Comparison of ENCODE assay signal across 10 mouse cellular contexts in the genomic region with DNA sequence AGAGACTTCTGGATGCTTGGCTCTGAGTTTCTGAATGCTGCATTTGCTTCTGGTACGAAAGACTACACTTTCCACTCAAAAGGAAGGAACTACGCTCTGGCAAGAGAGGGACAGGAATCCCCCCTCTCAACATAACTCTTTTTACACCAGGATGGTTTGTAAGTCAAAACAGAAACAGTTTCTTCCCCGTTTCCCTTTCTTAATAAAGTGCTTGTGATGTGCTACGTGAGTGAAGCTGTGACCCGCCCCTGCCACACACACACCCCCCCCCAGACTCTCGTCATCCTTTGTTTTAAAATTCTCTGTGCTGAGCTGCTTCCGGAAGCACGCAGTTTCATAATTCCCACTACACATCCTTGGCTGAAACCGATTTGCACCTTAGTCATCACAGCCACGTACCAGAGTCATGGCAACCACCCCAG. TPM values are rescaled to one million over a fixed set of nuclear protein-coding genes. Genes with fewer than 3 reads are reported as not detected.
DNase-seq lines count a peak whose midpoint lies in the region; ATAC-seq and TF ChIP-seq lines count a peak whose summit lies in the region.
"Had no signal": no experiment of that assay in that cellular context is flagged by ENCODE, and none has a peak within 500 bp of the region (broad histone marks: within the 10 kb centered on the region; RNA-seq: fewer than 3 reads in every experiment).

No protein-coding gene starts in this region.

- WGBS in heart, embryonic 10.5 days, result 80% methylated on average over 10 of the region's 10 CpGs
- WGBS in limb, embryonic 13.5 days, result 59% methylated on average over 10 of the region's 10 CpGs
- 68% methylated on average over 10 of the region's 10 CpGs for WGBS in liver, embryonic 12.5 days (ENCODE audit: insufficient replicate concordance)
- WGBS in liver, postnatal 0 days (ENCODE audit: insufficient replicate concordance), result 62% methylated on average over 10 of the region's 10 CpGs

- peaks cover 11% of the 10 kb centered on the region for H3K4me1 ChIP-seq in heart, embryonic 10.5 days
- peaks cover 9% of the 10 kb centered on the region; the same call in 1 of the 2 replicates for H3K4me1 ChIP-seq in limb, embryonic 13.5 days
- no peaks in the 10 kb centered on the region for H3K4me1 ChIP-seq in liver, embryonic 12.5 days
- no peaks in the 10 kb centered on the region for H3K4me1 ChIP-seq in liver, postnatal 0 days (ENCODE audit: insufficient read depth)

- ATAC-seq in limb, embryonic 13.5 days (ENCODE audit: low FRiP score, low read depth), result no peak
- no peak for ATAC-seq in liver, embryonic 12.5 days
- no peak for ATAC-seq in liver, postnatal 0 days

- H3K36me3 ChIP-seq in heart, embryonic 10.5 days, result no peaks in the 10 kb centered on the region
- no peaks in the 10 kb centered on the region for H3K36me3 ChIP-seq in limb, embryonic 13.5 days
- no peaks in the 10 kb centered on the region for H3K36me3 ChIP-seq in liver, embryonic 12.5 days
- no peaks in the 10 kb centered on the region for H3K36me3 ChIP-seq in liver, postnatal 0 days (replicated peaks; ENCODE audit: insufficient read depth, low read length)

- no peak overlapping the region for H3K4me3 ChIP-seq in heart, embryonic 10.5 days
- H3K4me3 ChIP-seq in limb, embryonic 13.5 days, result no peak overlapping the region
- no peak overlapping the region for H3K4me3 ChIP-seq in liver, embryonic 12.5 days
- H3K4me3 ChIP-seq in liver, postnatal 0 days (ENCODE audit: low read depth, low read length), result no peak overlapping the region

- TF ChIP-seq EP300 in liver, postnatal 0 days (IDR thresholded peaks at IDR 0.05; ENCODE audit: low read depth), result no peak

- no peaks in the 10 kb centered on the region for H3K27me3 ChIP-seq in heart, embryonic 10.5 days (ENCODE audit: insufficient read depth, poor library complexity, severe bottlenecking)
- H3K27me3 ChIP-seq in limb, embryonic 13.5 days, result no peaks in the 10 kb centered on the region
- H3K27me3 ChIP-seq in liver, embryonic 12.5 days (replicated peaks), result no peaks in the 10 kb centered on the region
- no peaks in the 10 kb centered on the region for H3K27me3 ChIP-seq in liver, postnatal 0 days (ENCODE audit: insufficient read depth, low read length)

- H3K4me2 ChIP-seq in limb, embryonic 13.5 days (replicated peaks), result 0 out of 2 replicates have a peak overlapping the region, but pooled peaks have one; percentile 3
- H3K4me2 ChIP-seq in liver, embryonic 12.5 days, result no peak overlapping the region
- no peak overlapping the region for H3K4me2 ChIP-seq in liver, postnatal 0 days (ENCODE audit: low read depth, low read length)

- H3K9me3 ChIP-seq in heart, embryonic 10.5 days, result no peaks in the 10 kb centered on the region
- no peaks in the 10 kb centered on the region for H3K9me3 ChIP-seq in limb, embryonic 13.5 days
- H3K9me3 ChIP-seq in liver, embryonic 12.5 days (replicated peaks), result no peaks in the 10 kb centered on the region
- H3K9me3 ChIP-seq in liver, postnatal 0 days (ENCODE audit: low read length), result no peaks in the 10 kb centered on the region

- no peak for DNase-seq in heart, embryonic 10.5 days (ENCODE audit: low spot score)
- DNase-seq in heart, postnatal 4 days, result no peak
- DNase-seq in right cerebral cortex, adult 18-20 months, result peak; percentile 10
- no peak for DNase-seq in right cerebral cortex, postnatal 36 days (ENCODE audit: low spot score in 2 of 2)
- DNase-seq in liver, postnatal 0 days, result no peak
- DNase-seq in cerebellum, adult 11-12 months, result no peak
- DNase-seq: cerebellum, adult 18-20 months; gastrocnemius, postnatal 10 days had no signal

- no peak for TF ChIP-seq CTCF in liver, postnatal 0 days (IDR thresholded peaks at IDR 0.05; ENCODE audit: low read depth)

- H3K9ac ChIP-seq in limb, embryonic 13.5 days, result no peak overlapping the region
- H3K9ac ChIP-seq in liver, embryonic 12.5 days, result no peak overlapping the region
- no peak overlapping the region for H3K9ac ChIP-seq in liver, postnatal 0 days (replicated peaks)

- peak overlapping the region; percentile 36; the same call in 1 of the 2 replicates for H3K27ac ChIP-seq in heart, embryonic 10.5 days
- H3K27ac ChIP-seq in limb, embryonic 13.5 days, result no peak overlapping the region
- H3K27ac ChIP-seq in liver, embryonic 12.5 days, result no peak overlapping the region
- no peak overlapping the region for H3K27ac ChIP-seq in liver, postnatal 0 days (ENCODE audit: low read depth)

RNA-seq across cellular contexts. Expression of a gene that starts 56.6 kb away (rescaled TPM):
- polyA plus RNA-seq in heart, embryonic 10.5 days (2016; fragmentation: Nextera tagmentation; extraction: Ambion mirVana), result 0.32 and 0.41 TPM in 2 replicates
- under 1 TPM; 0.59 to 0.67 TPM for total RNA-seq in heart, postnatal 4 days (2021)
- 0.38 and 0.83 TPM in 2 replicates for polyA plus RNA-seq in limb, embryonic 13.5 days (2015; fragmentation: Nextera tagmentation; extraction: Ambion mirVana)
- 0.18 and 0.25 TPM in 2 replicates for polyA plus RNA-seq in liver, embryonic 12.5 days (2016; fragmentation: Nextera tagmentation; extraction: Ambion mirVana)
- polyA plus RNA-seq in liver, postnatal 0 days (2015; fragmentation: Nextera tagmentation; extraction: Ambion mirVana), result 0.60 and 0.75 TPM in 2 replicates
